Mouse (Mus musculus) limb, embryonic 12.5 days (tissue): ENCODE measurements at regions not wholly inside any gene's neighbourhood (a gene's known extent, or its start where the extent isn't known, plus 50 kb on each side); places are given as distances from the start of the nearest gene placed in this dataset.

Source experiments
- ATAC-seq: fragments of 200-750 bp; cut with Nextera tagmentation; 2 replicates; pipeline ENCODE4 v1.8.0; 2017; ENCODE audit warnings: low read depth, moderate TSS enrichment; ENCODE audit not compliant: insufficient number of reproducible peaks, insufficient read depth, low FRiP score, low TSS enrichment
- H3K27ac ChIP-seq: fragments of 300-500 bp; sonication (generic); 2 replicates; pipeline ENCODE4 v1.5.1; 2016; ENCODE audit warnings: mild to moderate bottlenecking, moderate library complexity
- H3K27me3 ChIP-seq: fragments of 300-500 bp; sonication (generic); 2 replicates; pipeline ENCODE4 v1.6.1; 2016; ENCODE audit warnings: mild to moderate bottlenecking, moderate library complexity
- H3K36me3 ChIP-seq: fragments of 300-500 bp; sonication (generic); 2 replicates; pipeline ENCODE4 v1.6.1; 2016; ENCODE audit warnings: mild to moderate bottlenecking, moderate library complexity
- H3K4me1 ChIP-seq: fragments of 300-500 bp; sonication (generic); replicated peaks from 2 replicates; pipeline ENCODE4 v1.6.1; 2016
- H3K4me2 ChIP-seq: fragments of 300-500 bp; sonication (generic); 2 replicates; pipeline ENCODE4 v1.6.1; 2016; ENCODE audit warnings: mild to moderate bottlenecking, moderate library complexity
- H3K4me3 ChIP-seq: fragments of 300-500 bp; sonication (generic); replicated peaks from 2 replicates; pipeline ENCODE4 v1.5.1; 2016; ENCODE audit warnings: mild to moderate bottlenecking
- H3K9ac ChIP-seq: fragments of 300-500 bp; sonication (generic); replicated peaks from 2 replicates; pipeline ENCODE4 v1.6.1; 2016; ENCODE audit warnings: mild to moderate bottlenecking, moderate library complexity
- H3K9me3 ChIP-seq: fragments of 300-500 bp; sonication (generic); 2 replicates; pipeline ENCODE4 v1.6.1; 2016; ENCODE audit warnings: mild to moderate bottlenecking, moderate library complexity
- WGBS: fragments of 180-500 bp; shearing (Covaris S2); methylation state at CpG from one replicate; pipeline ENCODE4 v1.1.7; 2016; 5-methylcytosine and 5-hydroxymethylcytosine counted together

GRCm38 (mm10) chr8:35912264-35912663, 146.7 kb downstream of the Gm19410 start:
- no peak overlapping the region for H3K4me3 ChIP-seq
- H3K36me3 ChIP-seq, result no peaks in the 10 kb centered on the region
- WGBS, result 84% methylated on average over 9 of the region's 9 CpGs

GRCm38 (mm10) chr8:35915878-35916518, 150.4 kb downstream of the Gm19410 start:
- WGBS, result 69% methylated on average over 10 of the region's 10 CpGs
- no peak overlapping the region for H3K27ac ChIP-seq

More at GRCm38 (mm10) chr8:35912264-35912663, 146.7 kb downstream of the Gm19410 start:
- H3K4me2 ChIP-seq, result no peak overlapping the region
- ATAC-seq, result no peak
- H3K9me3 ChIP-seq, result no peaks in the 10 kb centered on the region
- no peak overlapping the region for H3K27ac ChIP-seq
- H3K27me3 ChIP-seq, result no peaks in the 10 kb centered on the region
- no peak overlapping the region for H3K9ac ChIP-seq
- no peaks in the 10 kb centered on the region for H3K4me1 ChIP-seq

GRCm38 (mm10) chr8:35917573-35917972, 152.0 kb downstream of the Gm19410 start:
- H3K36me3 ChIP-seq, result no peaks in the 10 kb centered on the region
- H3K27ac ChIP-seq, result no peak overlapping the region
- no peak overlapping the region for H3K9ac ChIP-seq
- no peaks in the 10 kb centered on the region for H3K4me1 ChIP-seq
- H3K27me3 ChIP-seq, result no peaks in the 10 kb centered on the region
- WGBS, result 59% methylated on average over 3 of the region's 3 CpGs
- no peak for ATAC-seq
- H3K9me3 ChIP-seq, result no peaks in the 10 kb centered on the region
- H3K4me2 ChIP-seq, result no peak overlapping the region
- H3K4me3 ChIP-seq, result no peak overlapping the region

More at GRCm38 (mm10) chr8:35915878-35916518, 150.4 kb downstream of the Gm19410 start:
- no peaks in the 10 kb centered on the region for H3K4me1 ChIP-seq
- H3K9me3 ChIP-seq, result no peaks in the 10 kb centered on the region
- no peak overlapping the region for H3K9ac ChIP-seq
- H3K36me3 ChIP-seq, result no peaks in the 10 kb centered on the region
- no peak overlapping the region for H3K4me3 ChIP-seq
- H3K27me3 ChIP-seq, result no peaks in the 10 kb centered on the region
- H3K4me2 ChIP-seq, result no peak overlapping the region
- ATAC-seq, result no peak

- H3K9ac ChIP-seq, result no peak overlapping the region
- no peaks in the 10 kb centered on the region for H3K36me3 ChIP-seq
- ATAC-seq, result no peak
- H3K27ac ChIP-seq, result no peak overlapping the region
- H3K27me3 ChIP-seq, result no peaks in the 10 kb centered on the region
- H3K4me2 ChIP-seq, result no peak overlapping the region
- H3K9me3 ChIP-seq, result no peaks in the 10 kb centered on the region
- H3K4me3 ChIP-seq, result no peak overlapping the region
- no peaks in the 10 kb centered on the region for H3K4me1 ChIP-seq
- 72% methylated on average over 6 of the region's 6 CpGs for WGBS
Measured at GRCm38 (mm10) chr8:35919451-35919850, 153.9 kb downstream of the Gm19410 start.

- no peak overlapping the region for H3K27ac ChIP-seq
- H3K27me3 ChIP-seq, result no peaks in the 10 kb centered on the region
- WGBS, result 62% methylated on average over 8 of the region's 8 CpGs
- H3K4me2 ChIP-seq, result no peak overlapping the region
- H3K4me1 ChIP-seq, result no peaks in the 10 kb centered on the region
- no peaks in the 10 kb centered on the region for H3K9me3 ChIP-seq
- H3K9ac ChIP-seq, result no peak overlapping the region
- no peaks in the 10 kb centered on the region for H3K36me3 ChIP-seq
- H3K4me3 ChIP-seq, result no peak overlapping the region
- ATAC-seq, result no peak
Measured at GRCm38 (mm10) chr8:35919859-35920675, 154.5 kb downstream of the Gm19410 start.

- Histone ChIP-seq H3K36me3 (no peaks in the 10 kb centered on the region), H3K9me3 (no peaks in the 10 kb centered on the region), H3K27me3 (no peaks in the 10 kb centered on the region), H3K9ac (no peak overlapping the region), H3K4me1 (no peaks in the 10 kb centered on the region), H3K27ac (no peak overlapping the region), H3K4me2 (no peak overlapping the region), H3K4me3 (no peak overlapping the region)
- WGBS, result 82% methylated on average over 1 of the region's 1 CpGs
- ATAC-seq, result no peak
Measured at GRCm38 (mm10) chr8:35924026-35924425, 158.4 kb downstream of the Gm19410 start.

GRCm38 (mm10) chr8:35927408-35927871, 161.8 kb downstream of the Gm19410 start:
- Histone ChIP-seq H3K9me3 (no peaks in the 10 kb centered on the region), H3K27ac (no peak overlapping the region), H3K9ac (no peak overlapping the region), H3K36me3 (no peaks in the 10 kb centered on the region), H3K27me3 (no peaks in the 10 kb centered on the region), H3K4me1 (no peaks in the 10 kb centered on the region), H3K4me3 (no peak overlapping the region), H3K4me2 (no peak overlapping the region)
- 75% methylated on average over 5 of the region's 5 CpGs for WGBS
- ATAC-seq, result no peak

GRCm38 (mm10) chr8:35930291-35930690, 164.7 kb downstream of the Gm19410 start:
- H3K9ac ChIP-seq, result no peak overlapping the region
- no peak overlapping the region for H3K27ac ChIP-seq
- no peaks in the 10 kb centered on the region for H3K9me3 ChIP-seq
- ATAC-seq, result no peak
- no peak overlapping the region for H3K4me3 ChIP-seq
- 26% methylated on average over 4 of the region's 4 CpGs for WGBS
- no peaks in the 10 kb centered on the region for H3K4me1 ChIP-seq
- H3K4me2 ChIP-seq, result no peak overlapping the region
- H3K36me3 ChIP-seq, result no peaks in the 10 kb centered on the region
- H3K27me3 ChIP-seq, result no peaks in the 10 kb centered on the region

GRCm38 (mm10) chr8:35933186-35934114, 167.9 kb downstream of the Gm19410 start:
- H3K4me1 ChIP-seq, result no peaks in the 10 kb centered on the region
- H3K9ac ChIP-seq, result no peak overlapping the region
- no peak for ATAC-seq
- H3K4me3 ChIP-seq, result no peak overlapping the region
- H3K9me3 ChIP-seq, result no peaks in the 10 kb centered on the region
- no peak overlapping the region for H3K27ac ChIP-seq
- WGBS, result 67% methylated on average over 13 of the region's 13 CpGs
- H3K4me2 ChIP-seq, result no peak overlapping the region
- H3K27me3 ChIP-seq, result no peaks in the 10 kb centered on the region
- no peaks in the 10 kb centered on the region for H3K36me3 ChIP-seq

GRCm38 (mm10) chr8:35934115-35934607, 168.6 kb downstream of the Gm19410 start:
- Histone ChIP-seq H3K27ac (no peak overlapping the region), H3K9me3 (no peaks in the 10 kb centered on the region), H3K27me3 (no peaks in the 10 kb centered on the region), H3K4me1 (no peaks in the 10 kb centered on the region), H3K36me3 (no peaks in the 10 kb centered on the region), H3K4me3 (no peak overlapping the region), H3K9ac (no peak overlapping the region), H3K4me2 (no peak overlapping the region)
- no peak for ATAC-seq
- 91% methylated on average over 7 of the region's 7 CpGs for WGBS

- 87% methylated on average over 1 of the region's 1 CpGs for WGBS
- Histone ChIP-seq H3K4me2 (no peak overlapping the region), H3K9ac (no peak overlapping the region), H3K27ac (no peak overlapping the region), H3K36me3 (no peaks in the 10 kb centered on the region), H3K27me3 (no peaks in the 10 kb centered on the region), H3K4me3 (no peak overlapping the region), H3K4me1 (no peaks in the 10 kb centered on the region), H3K9me3 (no peaks in the 10 kb centered on the region)
- ATAC-seq, result no peak
Measured at GRCm38 (mm10) chr8:35935034-35935433, 169.4 kb downstream of the Gm19410 start.
